Mouse (Mus musculus): ENCODE results near the gene G6pdx. TPM values are rescaled to one million over a fixed set of nuclear protein-coding genes. Genes with fewer than 3 reads are reported as not detected.

Gene G6pdx
- 27.4 and 31.2 TPM in 2 replicates for polyA plus RNA-seq (2012; rRNA removed)

DNA sequence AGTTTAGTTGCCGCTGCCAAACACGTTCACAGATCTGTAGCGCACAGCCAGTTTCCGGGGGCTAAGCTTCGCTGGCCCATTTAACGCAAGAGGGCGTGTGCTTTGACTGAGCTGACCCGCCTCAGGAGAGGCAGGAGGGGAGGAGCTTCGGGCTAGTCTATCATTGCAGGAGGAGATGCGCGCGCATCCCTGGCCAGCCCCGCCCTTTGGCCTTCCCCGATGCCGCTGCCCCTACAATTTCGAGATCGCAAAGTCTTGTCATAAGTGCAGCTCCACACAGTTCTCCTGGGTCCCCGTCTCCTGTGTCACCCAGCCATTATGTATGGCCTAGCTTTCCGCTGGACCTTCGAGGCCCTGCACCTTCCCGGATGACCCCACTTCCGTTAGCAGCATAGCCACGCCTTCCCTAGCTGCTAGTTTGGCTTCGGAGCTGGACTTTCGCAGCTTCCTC is at the start of gene G6pdx:
Gene G6pdx (minus strand): TSS at position 369 of the 451 bp plus-strand sequence.
- TF ChIP-seq CTCF (IDR thresholded peaks at IDR 0.05; ENCODE audit: extremely low read depth, insufficient read depth, low read length): no peak
- peak; percentile 66; the same call in 1 of the 2 replicates for TF ChIP-seq POLR2A (IDR thresholded peaks at IDR 0.05; ENCODE audit: extremely low read depth, insufficient read depth, low read length)
- Histone ChIP-seq H3K27ac (ENCODE audit: insufficient read depth, low read length) (peak within 1 kb of the TSS; percentile 93), H3K4me3 (ENCODE audit: insufficient read depth, low read length) (peak within 1 kb of the TSS; percentile 86), H3K4me1 (ENCODE audit: control insufficient read depth, insufficient read depth, low read length) (no peaks in the 10 kb centered on the region)

DNA sequence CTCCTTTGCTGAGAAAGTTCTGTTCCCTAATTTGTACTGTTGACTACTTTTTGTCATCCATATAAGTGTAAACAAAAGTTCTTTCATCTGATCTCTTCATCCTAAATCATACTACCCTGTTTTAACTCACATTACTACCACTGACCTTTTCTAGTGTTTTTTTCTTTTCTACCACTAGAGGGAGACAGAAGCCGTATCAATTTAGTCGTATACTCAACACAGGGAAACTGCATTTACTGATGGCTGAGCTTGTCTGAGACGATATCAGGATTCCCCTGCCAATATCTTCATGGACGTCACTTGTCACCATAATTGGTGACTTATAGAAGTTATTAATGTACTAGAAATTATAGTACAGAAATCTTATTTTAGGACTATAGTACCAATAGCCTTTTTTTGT is 23.8 kb upstream of the G6pdx start:
- Histone ChIP-seq H3K4me1 (ENCODE audit: control insufficient read depth, insufficient read depth, low read length) (no peaks in the 10 kb centered on the region), H3K4me3 (ENCODE audit: insufficient read depth, low read length) (no peak overlapping the region), H3K27ac (ENCODE audit: insufficient read depth, low read length) (no peak overlapping the region)
- TF ChIP-seq POLR2A (IDR thresholded peaks at IDR 0.05; ENCODE audit: extremely low read depth, insufficient read depth, low read length) (no peak), CTCF (IDR thresholded peaks at IDR 0.05; ENCODE audit: extremely low read depth, insufficient read depth, low read length) (no peak)

DNA sequence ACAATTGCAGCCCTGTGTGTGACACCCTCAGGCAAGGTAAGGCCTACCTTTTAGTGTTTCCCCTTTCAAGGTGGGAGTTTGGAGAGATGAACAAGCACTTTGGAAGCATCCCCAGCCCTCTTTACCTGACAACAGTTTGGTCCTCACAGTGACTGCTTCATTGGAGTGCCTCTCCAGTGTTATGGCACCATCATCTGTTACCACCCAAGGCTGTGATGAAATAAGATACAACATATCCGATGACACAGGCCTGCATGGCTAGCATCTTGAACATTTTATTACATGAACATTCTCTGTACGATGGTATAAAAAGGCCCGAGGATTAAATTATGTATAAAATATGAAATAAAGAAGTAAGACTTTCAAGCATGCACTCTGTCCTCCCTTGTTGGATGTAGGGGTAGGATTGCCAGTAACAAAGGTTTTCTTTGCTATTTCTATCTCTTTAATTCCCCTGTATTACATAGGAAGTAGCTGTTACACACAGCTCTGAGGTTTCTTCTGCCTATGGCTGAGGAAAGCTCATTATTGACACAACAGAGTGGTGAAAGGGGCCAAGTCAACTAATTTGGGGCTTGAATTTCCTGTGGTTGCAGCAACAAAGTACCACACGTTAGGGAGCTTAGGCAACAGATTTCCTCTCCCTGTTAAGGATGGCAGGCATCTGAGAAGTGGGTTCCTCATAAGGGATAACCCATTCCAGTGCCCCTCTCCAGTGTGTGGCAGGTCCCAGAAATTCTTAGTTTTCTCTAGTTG is 22.3 kb upstream of the G6pdx start:
- no peak overlapping the region for H3K4me3 ChIP-seq (ENCODE audit: insufficient read depth, low read length)
- H3K4me1 ChIP-seq (ENCODE audit: control insufficient read depth, insufficient read depth, low read length): no peaks in the 10 kb centered on the region
- H3K27ac ChIP-seq (ENCODE audit: insufficient read depth, low read length): no peak overlapping the region
- no peak for TF ChIP-seq CTCF (IDR thresholded peaks at IDR 0.05; ENCODE audit: extremely low read depth, insufficient read depth, low read length)

DNA sequence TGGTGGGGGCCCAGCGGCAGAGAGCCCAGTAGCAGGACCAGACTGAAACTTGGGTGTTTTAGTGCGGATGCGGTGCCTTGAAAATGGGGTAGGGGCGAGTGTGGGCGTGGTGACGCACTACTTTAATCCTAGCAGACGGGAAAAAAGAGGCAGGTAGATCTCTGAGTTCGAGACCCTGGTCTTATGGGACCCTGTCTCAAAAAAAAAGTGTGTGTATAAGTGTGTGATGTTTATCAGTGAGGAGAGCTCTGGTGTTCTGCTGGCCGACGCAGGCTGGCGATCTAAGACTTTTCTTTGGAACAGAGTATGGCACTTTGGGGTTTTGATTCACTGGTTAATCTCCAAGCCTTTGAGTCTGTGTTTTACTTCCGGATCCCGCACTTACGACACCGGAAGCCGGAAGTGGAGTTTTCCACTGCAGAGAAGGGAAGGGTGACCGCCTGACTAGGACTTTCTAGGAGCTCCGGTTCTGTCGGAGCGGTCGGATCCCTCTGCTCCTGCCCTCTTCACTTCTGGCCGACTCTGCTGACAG is 362 bp upstream of the G6pdx start:
- peak overlapping the region; percentile 93 for H3K27ac ChIP-seq (ENCODE audit: insufficient read depth, low read length)
- no peaks in the 10 kb centered on the region for H3K4me1 ChIP-seq (ENCODE audit: control insufficient read depth, insufficient read depth, low read length)
- TF ChIP-seq CTCF (IDR thresholded peaks at IDR 0.05; ENCODE audit: extremely low read depth, insufficient read depth, low read length) (no peak), POLR2A (IDR thresholded peaks at IDR 0.05; ENCODE audit: extremely low read depth, insufficient read depth, low read length) (peak; percentile 55)
- H3K4me3 ChIP-seq (ENCODE audit: insufficient read depth, low read length): peak overlapping the region; percentile 86

DNA sequence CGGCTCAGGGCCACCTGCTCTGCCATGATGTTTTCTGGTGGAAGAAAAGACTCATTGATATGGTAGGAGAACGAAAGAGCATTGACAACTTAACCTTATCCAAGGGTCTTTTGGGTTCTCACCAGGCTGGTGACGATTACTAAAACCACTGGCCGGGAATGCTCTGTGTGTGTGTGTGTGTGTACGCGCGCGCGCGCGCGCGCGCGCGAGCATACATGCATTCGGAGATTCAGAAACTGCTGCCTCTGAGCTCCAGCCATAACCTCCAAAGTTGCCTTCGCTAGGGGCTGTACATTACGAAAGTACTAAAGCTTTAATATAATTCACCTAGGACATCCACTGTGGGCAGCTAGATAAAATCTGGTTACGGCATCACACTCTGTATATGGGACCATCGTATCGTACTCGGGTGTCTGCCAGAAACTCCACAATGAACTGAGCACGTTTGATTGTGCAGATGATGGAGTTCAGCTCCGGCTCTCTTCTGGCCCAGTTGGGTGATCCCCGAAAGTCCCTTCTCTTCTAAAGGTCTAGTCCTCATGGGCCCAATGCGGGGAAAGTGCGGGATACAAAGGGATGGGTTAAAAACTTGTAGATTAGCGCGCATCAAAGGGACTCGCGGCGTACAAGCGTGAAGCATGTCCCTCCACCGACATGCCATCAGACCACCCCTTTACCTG is 708 bp downstream of the G6pdx start:
- no peaks in the 10 kb centered on the region for H3K4me1 ChIP-seq (ENCODE audit: control insufficient read depth, insufficient read depth, low read length)
- H3K27ac ChIP-seq (ENCODE audit: insufficient read depth, low read length): no peak overlapping the region
- H3K4me3 ChIP-seq (ENCODE audit: insufficient read depth, low read length): peak overlapping the region; percentile 86
- TF ChIP-seq CTCF (IDR thresholded peaks at IDR 0.05; ENCODE audit: extremely low read depth, insufficient read depth, low read length): no peak

DNA sequence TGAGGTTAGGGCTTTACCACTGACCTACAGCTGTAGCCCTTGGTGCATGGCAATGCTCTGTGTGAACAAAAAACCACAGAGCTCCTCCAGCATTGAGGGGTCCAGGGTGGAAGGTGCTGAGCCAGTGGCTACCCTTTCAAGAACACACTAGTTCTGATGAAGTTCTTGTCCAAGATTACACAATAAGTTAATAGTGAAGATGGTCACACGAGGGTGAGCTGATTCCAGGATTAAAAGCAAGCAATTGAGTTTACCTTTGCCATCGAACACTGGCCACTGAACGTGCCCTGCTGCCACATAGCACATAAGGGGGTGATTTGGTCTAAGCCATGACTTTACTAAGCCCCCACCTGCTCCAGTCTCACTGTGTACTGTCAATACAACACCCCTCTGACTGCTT is 1.9 kb downstream of the G6pdx start:
- Histone ChIP-seq H3K4me1 (ENCODE audit: control insufficient read depth, insufficient read depth, low read length) (no peaks in the 10 kb centered on the region), H3K27ac (ENCODE audit: insufficient read depth, low read length) (no peak overlapping the region), H3K4me3 (ENCODE audit: insufficient read depth, low read length) (no peak overlapping the region)
- TF ChIP-seq POLR2A (IDR thresholded peaks at IDR 0.05; ENCODE audit: extremely low read depth, insufficient read depth, low read length) (no peak), CTCF (IDR thresholded peaks at IDR 0.05; ENCODE audit: extremely low read depth, insufficient read depth, low read length) (no peak)

DNA sequence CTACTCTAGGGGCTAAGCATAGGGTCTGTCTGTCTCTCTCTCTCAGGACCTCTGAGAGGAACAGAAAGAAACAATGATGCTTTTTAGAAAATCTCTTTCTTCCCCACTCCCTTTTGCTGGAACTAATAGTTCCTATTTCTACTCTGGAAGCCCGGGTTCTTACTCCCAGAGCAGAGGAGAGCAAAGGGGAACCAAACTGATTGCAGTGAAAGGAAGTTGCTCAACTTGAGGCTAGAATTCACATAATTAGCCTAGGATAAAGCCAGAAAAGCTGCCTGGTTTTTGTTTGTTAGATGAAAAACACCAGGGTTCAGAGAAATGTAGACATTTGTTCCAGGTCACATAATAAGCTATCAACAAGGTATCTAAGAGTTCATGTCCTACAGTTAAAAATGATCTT is 2.7 kb downstream of the G6pdx start:
- H3K4me3 ChIP-seq (ENCODE audit: insufficient read depth, low read length): no peak overlapping the region
- no peak for TF ChIP-seq POLR2A (IDR thresholded peaks at IDR 0.05; ENCODE audit: extremely low read depth, insufficient read depth, low read length)
- H3K27ac ChIP-seq (ENCODE audit: insufficient read depth, low read length): no peak overlapping the region
- no peaks in the 10 kb centered on the region for H3K4me1 ChIP-seq (ENCODE audit: control insufficient read depth, insufficient read depth, low read length)

DNA sequence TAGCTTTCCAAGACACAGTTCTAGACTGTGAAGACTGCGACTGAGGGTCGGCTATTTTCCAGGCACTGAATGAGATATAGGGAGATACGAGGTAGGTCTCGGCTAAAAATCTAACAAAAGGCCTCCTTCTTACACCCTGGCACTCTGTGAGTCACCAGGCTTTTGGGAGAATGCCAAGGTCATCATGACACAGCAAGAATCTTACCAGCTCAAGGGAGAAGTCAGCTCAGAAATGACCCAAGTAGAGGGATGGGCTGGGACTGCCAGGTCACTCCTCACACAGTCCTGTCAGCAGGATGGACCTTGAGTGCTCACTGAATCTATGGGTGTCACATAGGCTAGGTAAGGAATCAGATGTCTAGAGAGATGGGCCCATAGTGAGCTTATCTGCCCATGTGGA is 3.8 kb downstream of the G6pdx start:
- H3K27ac ChIP-seq (ENCODE audit: insufficient read depth, low read length): no peak overlapping the region
- no peaks in the 10 kb centered on the region for H3K4me1 ChIP-seq (ENCODE audit: control insufficient read depth, insufficient read depth, low read length)
- no peak for TF ChIP-seq POLR2A (IDR thresholded peaks at IDR 0.05; ENCODE audit: extremely low read depth, insufficient read depth, low read length)
- TF ChIP-seq CTCF (IDR thresholded peaks at IDR 0.05; ENCODE audit: extremely low read depth, insufficient read depth, low read length): no peak
- no peak overlapping the region for H3K4me3 ChIP-seq (ENCODE audit: insufficient read depth, low read length)

DNA sequence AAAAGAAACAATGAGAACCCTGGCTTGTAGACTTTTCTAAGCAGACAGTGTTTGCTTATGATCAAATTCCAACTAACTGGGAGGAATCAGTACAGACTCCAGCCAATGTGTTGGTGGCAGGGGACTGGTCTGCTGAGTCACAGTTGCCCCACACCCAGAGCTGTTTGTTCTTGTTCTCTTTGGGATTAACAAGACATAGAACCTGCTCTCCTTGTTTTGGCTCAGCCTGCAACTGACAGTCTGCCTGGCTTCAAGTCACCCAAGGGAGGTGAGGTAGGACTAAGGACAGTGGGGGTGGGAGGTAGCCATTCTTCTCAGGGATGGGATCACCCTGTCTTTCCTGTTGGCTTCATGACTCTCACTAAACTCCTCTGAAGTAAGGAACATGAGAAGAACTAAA is 4.6 kb downstream of the G6pdx start:
- H3K4me3 ChIP-seq (ENCODE audit: insufficient read depth, low read length): no peak overlapping the region
- H3K27ac ChIP-seq (ENCODE audit: insufficient read depth, low read length): no peak overlapping the region
- TF ChIP-seq POLR2A (IDR thresholded peaks at IDR 0.05; ENCODE audit: extremely low read depth, insufficient read depth, low read length) (no peak), CTCF (IDR thresholded peaks at IDR 0.05; ENCODE audit: extremely low read depth, insufficient read depth, low read length) (no peak)
- no peaks in the 10 kb centered on the region for H3K4me1 ChIP-seq (ENCODE audit: control insufficient read depth, insufficient read depth, low read length)

DNA sequence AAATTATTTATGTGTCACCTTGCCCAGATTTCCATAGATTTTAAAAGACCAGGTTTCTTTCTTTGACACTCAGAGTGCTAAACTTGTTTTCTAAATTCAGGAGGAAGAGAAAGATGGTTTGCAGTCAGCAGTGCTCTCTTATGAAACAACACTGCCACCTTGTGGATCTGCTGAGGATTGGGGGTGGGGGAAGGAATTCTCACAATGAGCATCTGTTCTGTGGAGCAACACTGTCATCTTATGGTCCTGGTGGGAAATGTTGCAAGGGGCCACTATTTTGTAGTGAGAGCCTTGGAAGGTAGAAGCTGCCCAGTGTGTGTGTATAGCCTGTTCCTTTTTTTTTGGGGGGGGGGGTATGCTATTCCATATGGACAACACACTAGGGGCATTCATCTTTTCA is 15.6 kb downstream of the G6pdx start:
- no peak overlapping the region for H3K27ac ChIP-seq (ENCODE audit: insufficient read depth, low read length)
- no peak for TF ChIP-seq POLR2A (IDR thresholded peaks at IDR 0.05; ENCODE audit: extremely low read depth, insufficient read depth, low read length)
- peak; percentile 94 for TF ChIP-seq CTCF (IDR thresholded peaks at IDR 0.05; ENCODE audit: extremely low read depth, insufficient read depth, low read length)
- no peaks in the 10 kb centered on the region for H3K4me1 ChIP-seq (ENCODE audit: control insufficient read depth, insufficient read depth, low read length)
- H3K4me3 ChIP-seq (ENCODE audit: insufficient read depth, low read length): no peak overlapping the region
